Mouse (Mus musculus) fibroblast of lung, adult 2 months (primary cell): ENCODE results near the gene Chrnb4.

Experiments
- DNase-seq: peaks from one replicate; pipeline ENCODE4 v3.0.0-alpha.2; 2011; ENCODE audit warnings: low read depth

The Chrnb4 gene

DNA sequence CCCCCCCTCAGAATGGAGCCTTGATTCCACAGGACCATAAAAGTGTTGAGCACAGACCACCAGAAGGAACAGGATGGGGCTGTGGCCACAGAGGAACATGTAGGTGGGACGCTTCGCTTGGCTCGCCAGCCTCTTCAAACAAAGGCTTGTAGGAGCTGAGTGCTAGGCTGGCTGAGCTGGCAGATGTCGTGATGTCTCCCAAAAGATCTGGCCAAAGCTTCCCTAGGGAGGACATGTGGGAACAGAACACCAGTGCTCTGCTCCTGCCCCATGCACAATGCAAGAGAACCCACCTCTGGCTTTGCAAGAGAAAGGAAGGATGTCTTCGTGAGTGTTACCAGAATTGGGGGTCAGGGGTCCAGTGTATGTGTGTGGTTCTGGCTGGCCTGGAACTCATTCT is 25.3 kb downstream of the Chrnb4 start:
- DNase-seq: no peak

DNA sequence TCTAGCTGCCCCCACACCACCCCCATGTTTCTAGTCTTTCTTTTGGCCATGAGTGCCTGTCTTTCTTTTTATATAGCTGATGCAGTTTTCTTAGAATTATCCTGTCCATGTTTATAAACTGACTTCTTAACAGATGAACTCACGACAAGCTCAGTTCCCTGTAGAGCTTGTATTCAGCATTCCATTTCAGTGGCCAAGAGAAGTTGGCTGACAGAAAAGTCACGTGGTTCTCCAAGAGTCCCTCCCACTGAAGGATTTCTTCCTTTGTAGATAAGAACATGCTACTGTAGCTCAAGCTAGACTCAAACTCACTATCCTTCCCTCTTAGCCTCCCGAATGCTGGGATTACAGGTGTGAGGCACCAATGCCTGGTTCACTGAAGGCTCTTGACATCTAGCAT is 31.7 kb downstream of the Chrnb4 start:
- DNase-seq: peak; percentile 6

DNA sequence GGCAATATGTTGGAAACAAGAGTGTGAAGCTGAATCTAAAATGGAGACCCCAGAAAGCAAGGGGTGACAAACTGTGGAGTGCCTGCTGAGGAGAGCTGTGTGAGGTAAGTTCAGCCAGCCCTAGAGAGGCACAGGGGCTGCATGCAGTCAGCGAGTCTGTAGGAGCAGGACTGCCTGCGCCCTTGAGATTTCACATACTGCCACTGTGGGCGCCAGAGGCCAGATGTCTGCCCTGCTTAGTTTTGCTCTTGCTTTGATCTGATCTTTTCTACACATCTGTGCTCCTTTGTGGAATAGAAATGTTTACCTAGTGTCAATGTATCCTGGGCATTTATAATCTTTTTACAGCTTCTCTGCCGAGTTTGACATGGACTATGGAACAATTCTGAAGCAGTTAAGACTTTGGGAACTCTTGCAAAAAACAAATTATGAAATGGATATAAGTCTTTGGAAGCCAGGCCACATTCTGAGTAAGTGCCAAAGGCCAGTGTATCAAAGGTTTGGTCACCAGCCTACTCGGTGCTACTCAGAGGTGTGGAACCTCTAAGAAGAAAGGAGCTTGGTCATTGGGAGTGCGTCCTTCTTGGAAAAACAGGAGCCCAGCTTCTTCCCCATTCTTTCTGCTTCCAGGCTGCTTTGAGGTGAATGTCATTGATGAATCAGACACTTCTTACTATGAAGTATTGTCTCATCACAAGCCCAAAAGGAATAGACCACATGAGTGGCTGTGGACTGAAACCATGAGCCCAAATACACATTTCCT is 37.8 kb downstream of the Chrnb4 start:
- no peak for DNase-seq

GRCm38 (mm10) chr9:55009692-55010091 is 38.9 kb downstream of the Chrnb4 start:
- no peak for DNase-seq

DNA sequence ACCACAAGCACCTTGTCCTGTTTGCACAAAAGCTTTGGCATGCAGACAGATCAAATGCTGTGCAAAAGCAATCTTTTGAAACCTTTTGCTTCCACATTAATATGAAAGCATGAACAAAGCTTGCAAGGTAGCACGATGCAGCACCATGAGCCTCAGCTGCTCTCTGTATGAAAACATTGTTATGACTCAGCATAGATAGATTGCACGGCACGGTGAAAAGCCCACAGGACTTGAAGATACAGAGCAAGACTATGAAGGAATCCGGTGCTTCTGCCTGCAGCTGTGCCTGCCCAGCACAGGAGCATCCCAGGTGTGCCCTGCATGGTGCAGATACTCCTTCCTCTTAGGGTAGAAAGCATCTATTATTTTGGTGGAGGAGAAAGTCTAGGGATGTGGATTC is 45.0 kb downstream of the Chrnb4 start:
- no peak for DNase-seq

DNA sequence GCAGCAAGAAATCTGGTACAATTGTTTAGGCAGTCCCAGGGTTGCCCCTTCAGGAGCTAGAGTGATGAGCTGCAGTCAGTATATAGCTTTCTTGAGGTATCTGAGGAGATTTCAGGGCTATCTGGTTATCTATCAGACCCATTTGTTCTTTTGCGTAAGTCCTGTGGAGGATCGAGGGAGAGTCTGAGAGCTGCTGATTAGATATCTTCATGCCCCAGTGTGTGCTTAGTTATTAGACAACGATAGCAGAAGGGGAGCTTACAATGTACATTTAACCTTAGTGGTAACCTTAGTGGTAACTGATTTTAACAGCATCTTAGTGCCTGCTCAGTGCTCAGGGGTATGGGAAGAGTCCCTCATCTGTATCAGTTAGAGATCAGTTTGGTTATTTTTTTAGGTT is 52.9 kb downstream of the Chrnb4 start:
- DNase-seq: no peak

GRCm38 (mm10) chr9:54994381-54994780 is 54.2 kb downstream of the Chrnb4 start:
- no peak for DNase-seq

DNA sequence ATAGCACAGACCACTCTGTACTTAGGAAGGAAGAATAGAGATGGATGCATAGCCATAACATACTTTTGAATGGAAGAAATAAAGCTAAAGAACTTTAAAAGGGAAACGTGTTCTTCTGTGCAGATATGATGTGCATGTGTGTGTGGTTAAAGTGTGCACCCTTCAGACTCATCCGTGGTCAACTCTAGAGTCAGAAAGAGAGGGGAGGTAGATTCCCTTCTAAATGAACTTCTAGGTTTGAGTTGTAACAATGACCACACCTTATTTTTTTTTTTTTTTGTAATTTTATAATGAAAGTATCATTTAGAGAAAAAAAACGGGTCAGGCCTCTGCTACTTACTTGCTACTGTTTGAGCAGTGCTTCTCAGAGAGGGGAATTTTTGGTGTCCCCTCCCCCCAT is 58.2 kb downstream of the Chrnb4 start:
- DNase-seq: no peak

DNA sequence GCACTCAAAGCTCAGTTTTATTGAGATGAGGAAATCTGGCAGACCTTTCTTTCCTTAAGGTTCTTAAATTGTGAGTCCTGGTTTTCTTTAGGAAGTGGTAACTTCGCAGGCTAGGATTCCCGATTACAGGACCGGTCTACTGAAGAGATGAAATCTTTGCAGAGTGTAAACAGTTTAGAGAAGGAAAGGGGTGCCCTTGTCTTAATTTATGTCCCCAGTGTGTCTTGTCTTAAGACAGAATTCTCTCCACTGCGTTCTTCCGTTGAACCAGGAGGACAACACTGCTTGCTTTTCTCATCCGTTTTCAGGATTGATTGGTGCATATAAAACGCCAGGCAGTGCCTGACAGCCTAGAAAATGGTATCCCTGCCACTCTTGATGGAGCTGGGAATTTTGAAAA is 66.2 kb downstream of the Chrnb4 start:
- no peak for DNase-seq

DNA sequence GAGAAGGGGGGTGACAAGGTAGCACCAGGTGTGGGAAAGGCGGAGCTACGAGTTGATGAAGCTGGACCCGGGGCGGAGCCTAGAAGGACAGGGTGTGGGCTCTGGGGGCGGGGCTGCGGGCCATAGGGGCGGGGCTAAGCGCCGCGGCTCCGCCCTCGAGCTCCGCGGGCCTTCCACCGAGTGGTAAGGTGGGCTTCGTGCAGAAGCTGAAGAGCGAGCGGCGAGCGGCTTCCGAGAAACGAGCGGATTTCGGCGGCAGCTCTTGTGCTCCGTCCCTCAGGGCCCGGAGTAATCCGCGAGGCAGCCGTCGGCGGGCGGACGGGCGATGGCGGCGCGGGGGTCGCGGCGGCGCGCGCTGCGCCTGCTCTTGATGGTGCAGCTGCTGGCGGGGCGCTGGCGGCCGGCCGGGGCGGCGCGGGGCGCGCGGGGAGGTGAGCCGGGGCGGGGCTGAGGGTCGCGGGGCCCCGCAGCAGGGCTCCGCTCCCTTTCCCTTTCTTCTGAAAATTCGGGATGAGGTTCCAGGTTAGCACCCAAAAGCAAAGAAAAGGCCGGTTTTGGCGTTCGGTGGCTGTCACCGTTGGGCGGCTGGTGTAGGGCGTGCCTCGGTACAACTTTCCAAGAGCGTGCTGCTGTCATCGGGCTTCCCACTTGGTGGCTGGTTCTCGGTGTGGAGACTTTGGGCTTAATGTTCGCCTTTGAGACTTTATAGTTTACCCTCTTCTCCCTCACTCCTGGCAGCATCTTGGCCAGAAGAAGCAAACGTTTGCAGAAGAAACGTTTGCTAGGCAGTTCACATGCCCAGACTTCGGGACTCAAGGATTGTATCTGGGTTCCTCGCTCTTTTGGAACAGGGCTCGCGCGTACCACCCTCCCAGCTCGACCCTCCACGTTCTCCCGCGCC is 67.0 kb downstream of the Chrnb4 start:
- no peak for DNase-seq

DNA sequence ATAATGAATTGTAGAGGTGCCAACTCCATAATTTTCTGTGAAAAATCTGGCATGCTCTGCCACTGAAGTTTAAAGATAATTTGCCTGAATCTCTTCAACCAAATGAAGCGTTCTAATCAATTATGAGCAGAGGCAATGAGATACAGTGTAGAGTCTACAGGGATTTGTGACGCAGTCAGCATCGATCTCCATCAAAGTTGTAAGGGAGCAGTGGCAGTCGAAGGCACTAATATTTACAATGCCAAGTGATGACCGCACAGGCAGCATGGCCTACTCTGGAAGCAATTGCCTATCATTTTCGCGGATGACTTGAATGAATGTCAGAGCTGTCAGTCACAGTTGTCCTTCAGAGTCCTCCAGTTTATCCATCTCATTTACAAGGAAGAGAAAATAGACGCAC is 67.9 kb downstream of the Chrnb4 start, which contains the start of gene Chrna5:
Gene Chrna5, plus strand, starts transcription at position 207 of the 400 bp plus-strand sequence.
- DNase-seq: no peak
